Mouse (Mus musculus) heart, adult 2 months (tissue): ENCODE results near the gene Prss56.

Experiments used
- CTCF ChIP-seq: fragments of 200-600 bp; IDR thresholded peaks from 2 replicates; pipeline ENCODE4 v1.8.1; 2022; ENCODE audit warnings: antibody characterized with exemption, mild to moderate bottlenecking, moderate library complexity
- POLR2A ChIP-seq: fragments of 200-500 bp; IDR thresholded peaks from 2 replicates; pipeline ENCODE4 v1.6.1; 2011; ENCODE audit warnings: mild to moderate bottlenecking, low read depth, low read length, control low read depth; ENCODE audit not compliant: insufficient read depth

DNA sequence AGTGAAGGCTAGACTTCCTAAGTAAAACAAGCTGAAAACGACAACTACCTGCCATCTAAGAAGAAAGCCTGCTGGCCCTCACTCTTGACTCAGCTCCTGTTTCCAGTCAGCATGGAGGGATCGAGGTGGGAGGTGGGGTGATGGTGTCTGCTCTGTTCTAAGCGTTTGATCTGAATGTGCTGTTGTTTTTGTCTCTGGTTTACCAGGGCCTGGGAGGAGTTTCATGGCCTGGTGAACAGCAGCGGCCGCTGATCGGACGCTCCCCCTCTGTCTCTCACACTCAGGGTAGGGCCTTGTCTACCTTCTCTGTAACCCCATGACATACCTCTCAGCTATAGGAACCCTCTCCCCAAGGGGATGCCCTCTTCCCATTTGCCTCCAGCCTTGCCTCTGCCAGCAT, 49.1 kb downstream of the Prss56 start:
- TF ChIP-seq POLR2A (no peak), CTCF (no peak)
